Mouse (Mus musculus) kidney, embryonic 14.5 days (tissue): ENCODE measurements at regions not wholly inside any gene's neighbourhood (a gene's known extent, or its start where the extent isn't known, plus 50 kb on each side); places are given as distances from the start of the nearest gene placed in this dataset.

Experiments used
- ATAC-seq: fragments of 200-750 bp; cut with Nextera tagmentation; 2 replicates; pipeline ENCODE4 v1.8.0; 2017; ENCODE audit warnings: moderate number of reproducible peaks, mild to moderate bottlenecking, moderate TSS enrichment, moderate library complexity; ENCODE audit not compliant: low FRiP score, low TSS enrichment
- H3K27ac ChIP-seq: fragments of 300-500 bp; sonication (generic); 2 replicates; pipeline ENCODE4 v1.5.1; 2014; ENCODE audit warnings: low read depth, mild to moderate bottlenecking, low read length, moderate library complexity, mixed read lengths
- H3K27me3 ChIP-seq: fragments of 300-500 bp; sonication (generic); 2 replicates; pipeline ENCODE4 v1.6.1; 2014; ENCODE audit warnings: mild to moderate bottlenecking, low read length; ENCODE audit not compliant: control insufficient read depth, insufficient read depth
- H3K36me3 ChIP-seq: fragments of 300-500 bp; sonication (generic); 2 replicates; pipeline ENCODE4 v1.6.1; 2014; ENCODE audit warnings: low read length, mixed read lengths; ENCODE audit not compliant: control insufficient read depth, insufficient read depth
- H3K4me1 ChIP-seq: fragments of 300-500 bp; sonication (generic); 2 replicates; pipeline ENCODE4 v1.6.1; 2014; ENCODE audit warnings: low read length, mixed read lengths; ENCODE audit not compliant: control insufficient read depth, insufficient read depth
- H3K4me2 ChIP-seq: fragments of 300-500 bp; sonication (generic); replicated peaks from 2 replicates; pipeline ENCODE4 v1.6.1; 2014; ENCODE audit warnings: low read depth, mild to moderate bottlenecking, low read length
- H3K4me3 ChIP-seq: fragments of 300-500 bp; sonication (generic); 2 replicates; pipeline ENCODE4 v1.5.1; 2014; ENCODE audit warnings: mild to moderate bottlenecking, low read length
- H3K9ac ChIP-seq: fragments of 300-500 bp; sonication (generic); 2 replicates; pipeline ENCODE4 v1.6.1; 2014; ENCODE audit warnings: low read depth, mild to moderate bottlenecking, low read length, moderate library complexity
- H3K9me3 ChIP-seq: fragments of 300-500 bp; sonication (generic); 2 replicates; pipeline ENCODE4 v1.6.1; 2016; ENCODE audit warnings: low read length; ENCODE audit not compliant: control insufficient read depth
- WGBS: fragments of 180-500 bp; shearing (Covaris S2); extraction: QIAGEN DNeasy Blood & Tissue Kit; methylation state at CpG from one replicate; pipeline ENCODE4 v1.1.7; 2014; 5-methylcytosine and 5-hydroxymethylcytosine counted together

DNA sequence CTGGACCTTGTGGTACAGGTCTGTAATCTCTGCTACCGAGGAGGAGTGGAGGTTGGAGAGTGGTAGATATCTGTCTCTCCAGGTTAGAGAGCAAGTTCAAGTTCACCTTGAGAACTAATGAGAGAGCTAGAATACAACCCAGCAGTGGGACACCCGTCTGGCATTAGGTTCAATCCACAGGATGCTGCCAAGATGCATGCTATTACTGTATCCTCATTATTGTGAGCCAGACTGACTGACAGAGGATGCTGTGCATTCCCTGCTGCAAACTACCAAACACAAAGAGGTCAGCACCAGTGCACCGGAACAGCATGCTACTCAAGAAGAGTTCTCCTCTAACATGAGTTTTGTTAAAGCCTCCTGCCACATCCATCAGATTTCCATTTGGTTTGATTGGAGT is 253.6 kb upstream of the Tram1l1 start:
- no peak overlapping the region for H3K4me2 ChIP-seq
- H3K36me3 ChIP-seq = no peaks in the 10 kb centered on the region
- H3K4me3 ChIP-seq = no peak overlapping the region
- H3K4me1 ChIP-seq = no peaks in the 10 kb centered on the region
- H3K9me3 ChIP-seq = no peaks in the 10 kb centered on the region
- WGBS = 76% methylated on average over 3 of the region's 3 CpGs
- H3K27ac ChIP-seq = no peak overlapping the region
- no peaks in the 10 kb centered on the region for H3K27me3 ChIP-seq
- no peak for ATAC-seq
- no peak overlapping the region for H3K9ac ChIP-seq

DNA sequence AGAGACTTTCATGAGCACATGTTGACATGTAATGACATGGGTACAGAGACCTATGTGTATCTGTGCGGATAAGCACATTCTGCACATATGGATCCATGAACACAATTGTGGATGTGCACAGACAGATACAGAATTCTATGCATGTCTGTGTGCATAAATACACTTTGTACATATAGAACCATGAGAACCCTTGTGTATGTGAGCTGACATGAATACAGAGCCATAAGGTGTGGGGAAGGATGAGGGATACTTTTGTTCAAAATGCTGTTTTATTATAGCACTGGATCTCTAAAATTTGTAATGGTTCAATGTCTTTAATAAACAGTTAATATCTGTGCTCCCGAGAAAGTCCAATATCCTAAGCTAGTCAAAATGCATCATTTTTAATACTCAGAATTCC is 253.1 kb upstream of the Tram1l1 start:
- H3K27ac ChIP-seq = no peak overlapping the region
- no peaks in the 10 kb centered on the region for H3K27me3 ChIP-seq
- no peak overlapping the region for H3K4me3 ChIP-seq
- no peak for ATAC-seq
- H3K9ac ChIP-seq = no peak overlapping the region
- 93% methylated on average over 2 of the region's 2 CpGs for WGBS
- H3K4me2 ChIP-seq = no peak overlapping the region
- H3K4me1 ChIP-seq = no peaks in the 10 kb centered on the region
- H3K36me3 ChIP-seq = no peaks in the 10 kb centered on the region
- no peaks in the 10 kb centered on the region for H3K9me3 ChIP-seq

DNA sequence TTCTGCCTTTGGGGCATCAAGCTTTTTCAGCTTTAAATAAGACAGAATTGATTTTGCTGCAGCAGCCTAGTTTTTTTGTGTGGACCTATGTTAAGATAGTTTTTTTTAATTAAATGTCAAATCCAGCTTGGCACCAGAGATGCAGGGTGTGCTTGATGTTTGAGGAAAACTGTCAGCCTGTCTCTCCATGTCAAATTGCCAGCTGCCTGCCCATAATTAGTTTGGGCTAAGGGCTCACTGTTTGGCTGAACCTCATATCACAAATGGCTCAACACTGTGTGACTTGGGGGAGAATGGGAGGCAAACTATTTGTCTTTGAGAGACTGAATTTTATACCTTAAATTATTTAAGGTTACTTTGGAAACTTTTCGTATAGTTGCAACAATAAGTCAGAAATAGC is 252.7 kb upstream of the Tram1l1 start:
- Histone ChIP-seq H3K36me3 (no peaks in the 10 kb centered on the region), H3K4me1 (no peaks in the 10 kb centered on the region), H3K9ac (no peak overlapping the region), H3K9me3 (no peaks in the 10 kb centered on the region), H3K4me3 (no peak overlapping the region), H3K4me2 (no peak overlapping the region), H3K27ac (no peak overlapping the region), H3K27me3 (no peaks in the 10 kb centered on the region)
- WGBS = 88% methylated on average over 1 of the region's 1 CpGs
- ATAC-seq = no peak

DNA sequence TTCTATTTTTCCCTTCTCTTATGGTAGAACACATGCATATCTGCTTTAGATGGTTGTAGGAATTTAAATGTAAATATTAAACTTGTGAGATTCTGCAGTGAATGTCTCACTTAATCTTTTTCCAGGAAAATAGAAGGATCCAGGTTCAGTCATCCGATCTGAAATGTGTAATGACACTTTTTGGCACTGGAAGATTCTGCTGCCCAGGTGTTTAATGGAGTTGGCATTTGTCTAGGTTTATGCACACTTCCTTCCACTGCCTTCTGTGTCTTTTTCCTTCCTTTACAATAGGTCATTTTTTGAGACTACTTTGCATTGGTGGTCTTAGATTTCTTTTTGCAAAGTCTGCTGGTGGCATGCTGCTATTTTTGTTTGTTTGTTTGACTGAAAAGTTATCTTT is 251.5 kb upstream of the Tram1l1 start:
- Histone ChIP-seq H3K4me2 (no peak overlapping the region), H3K4me3 (no peak overlapping the region), H3K9me3 (no peaks in the 10 kb centered on the region), H3K36me3 (no peaks in the 10 kb centered on the region), H3K27ac (no peak overlapping the region), H3K9ac (no peak overlapping the region), H3K27me3 (no peaks in the 10 kb centered on the region), H3K4me1 (no peaks in the 10 kb centered on the region)
- 93% methylated on average over 1 of the region's 1 CpGs for WGBS
- ATAC-seq = no peak

DNA sequence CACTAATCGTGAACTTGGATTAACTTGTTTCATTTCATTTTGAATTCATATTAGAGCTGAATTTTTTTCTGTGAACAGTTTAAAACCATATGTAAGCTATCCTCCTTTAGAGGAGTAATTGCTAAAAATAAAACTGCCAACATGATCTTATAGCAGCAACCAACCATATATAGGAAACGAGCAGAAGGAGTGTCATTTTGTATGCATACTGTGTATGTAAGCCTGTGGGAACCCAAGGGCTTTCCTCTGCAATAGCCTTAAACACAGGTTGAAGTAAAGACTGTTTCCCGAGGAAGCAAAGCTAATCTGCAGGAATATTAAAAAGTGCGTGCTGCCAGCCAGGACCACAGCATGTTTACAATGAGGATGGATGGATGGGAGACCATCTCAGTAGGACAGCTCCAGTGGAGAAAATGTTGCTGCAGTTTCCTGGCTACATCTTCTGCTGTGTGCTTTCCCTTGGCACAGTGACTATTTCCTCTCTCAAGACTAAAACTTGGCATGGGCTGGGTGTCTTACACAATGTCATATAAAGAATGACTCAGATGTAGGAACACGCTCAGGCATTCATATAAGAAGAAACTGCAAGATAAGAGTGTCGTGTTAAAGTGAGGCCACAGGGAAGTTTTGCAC is 244.6 kb upstream of the Tram1l1 start:
- WGBS = 79% methylated on average over 6 of the region's 6 CpGs
- Histone ChIP-seq H3K9ac (no peak overlapping the region), H3K36me3 (no peaks in the 10 kb centered on the region), H3K4me1 (no peaks in the 10 kb centered on the region), H3K9me3 (no peaks in the 10 kb centered on the region), H3K4me2 (no peak overlapping the region), H3K4me3 (no peak overlapping the region), H3K27ac (no peak overlapping the region), H3K27me3 (no peaks in the 10 kb centered on the region)
- no peak for ATAC-seq

DNA sequence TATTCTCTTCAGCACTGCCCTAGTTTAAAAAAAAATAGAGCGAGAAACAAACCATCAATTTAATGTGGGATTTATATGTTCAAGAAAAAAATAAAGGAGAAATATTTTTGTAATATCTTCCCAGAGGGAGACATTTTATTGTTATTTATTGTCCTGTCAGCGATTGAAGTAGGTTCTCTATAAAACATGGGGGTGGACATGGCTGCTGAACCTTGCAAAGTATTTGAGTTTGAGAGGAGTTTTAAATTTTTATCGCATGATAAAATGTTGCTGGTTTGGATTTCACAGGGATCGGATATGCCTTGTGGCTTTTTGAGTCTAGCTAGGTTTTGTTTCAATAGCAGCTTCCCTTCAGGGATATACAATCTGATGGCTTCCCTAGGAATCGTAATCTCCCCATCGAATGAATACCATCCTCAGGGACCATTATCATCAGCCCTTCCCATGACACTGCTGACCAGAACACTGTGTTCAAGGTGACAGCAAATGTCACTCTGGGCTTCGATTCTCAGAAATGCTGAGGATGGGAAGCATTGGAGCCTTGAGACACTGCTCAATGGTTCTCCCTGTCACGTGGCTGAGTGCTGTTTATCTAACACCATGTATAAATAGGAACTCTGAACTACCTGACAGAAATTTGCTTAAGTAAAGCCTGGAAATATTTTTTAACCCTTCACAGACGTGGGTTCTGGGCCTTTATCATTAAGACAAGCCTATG is 228.1 kb upstream of the Tram1l1 start:
- Histone ChIP-seq H3K4me2 (no peak overlapping the region), H3K4me1 (0 out of 2 replicates have a peak, but pooled peaks cover 5% of the 10 kb centered on the region), H3K4me3 (no peak overlapping the region), H3K9me3 (no peaks in the 10 kb centered on the region), H3K27me3 (no peaks in the 10 kb centered on the region), H3K9ac (no peak overlapping the region), H3K27ac (peak overlapping the region; percentile 11; the same call in 1 of the 2 replicates), H3K36me3 (no peaks in the 10 kb centered on the region)
- ATAC-seq = peak; percentile 64; the same call in 1 of the 2 replicates
- 56% methylated on average over 9 of the region's 9 CpGs for WGBS

DNA sequence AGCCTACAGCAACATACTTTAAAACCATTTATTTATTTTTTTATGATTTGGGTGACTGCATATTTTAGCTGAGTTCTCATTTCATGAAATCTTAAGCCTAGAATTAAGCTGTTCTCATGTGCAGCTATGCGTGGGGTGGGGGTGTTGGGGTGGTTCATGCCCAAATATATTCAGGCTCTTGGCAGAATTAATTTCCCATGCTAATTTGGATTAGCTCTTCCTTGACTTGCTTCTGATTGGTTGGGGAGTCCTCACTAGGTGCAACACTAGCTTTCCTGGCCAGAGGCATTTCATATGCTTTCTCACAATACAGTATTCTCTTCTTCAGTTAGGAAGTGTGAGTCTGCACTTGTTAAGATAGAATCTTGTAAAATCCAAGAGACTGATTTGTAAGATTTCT is 206.7 kb upstream of the Tram1l1 start:
- H3K9ac ChIP-seq = no peak overlapping the region
- no peaks in the 10 kb centered on the region for H3K36me3 ChIP-seq
- 80% methylated on average over 1 of the region's 1 CpGs for WGBS
- H3K4me2 ChIP-seq = no peak overlapping the region
- H3K4me1 ChIP-seq = no peaks in the 10 kb centered on the region
- no peak for ATAC-seq
- no peak overlapping the region for H3K4me3 ChIP-seq
- H3K27me3 ChIP-seq = no peaks in the 10 kb centered on the region
- no peak overlapping the region for H3K27ac ChIP-seq
- no peaks in the 10 kb centered on the region for H3K9me3 ChIP-seq

DNA sequence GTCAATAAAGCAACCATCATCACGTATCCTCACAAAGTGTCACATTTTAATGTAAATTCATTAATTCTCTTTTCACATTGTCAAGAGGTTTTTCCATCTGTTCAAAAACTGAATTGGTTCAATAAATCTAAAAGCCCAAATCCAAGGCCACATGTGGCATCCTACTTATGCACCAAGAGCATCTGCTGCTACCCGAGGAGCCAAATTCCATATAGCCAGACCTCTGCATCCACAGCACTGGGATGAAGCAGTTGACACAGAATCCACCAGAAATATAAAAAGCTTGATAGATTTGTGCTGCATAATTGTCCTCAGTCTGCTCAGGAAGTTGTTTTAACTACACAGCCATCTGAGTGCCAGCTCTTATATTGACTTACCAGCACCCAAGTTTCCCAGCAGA is 164.4 kb upstream of the Tram1l1 start:
- 87% methylated on average over 2 of the region's 2 CpGs for WGBS
- Histone ChIP-seq H3K27ac (no peak overlapping the region), H3K4me3 (no peak overlapping the region)

DNA sequence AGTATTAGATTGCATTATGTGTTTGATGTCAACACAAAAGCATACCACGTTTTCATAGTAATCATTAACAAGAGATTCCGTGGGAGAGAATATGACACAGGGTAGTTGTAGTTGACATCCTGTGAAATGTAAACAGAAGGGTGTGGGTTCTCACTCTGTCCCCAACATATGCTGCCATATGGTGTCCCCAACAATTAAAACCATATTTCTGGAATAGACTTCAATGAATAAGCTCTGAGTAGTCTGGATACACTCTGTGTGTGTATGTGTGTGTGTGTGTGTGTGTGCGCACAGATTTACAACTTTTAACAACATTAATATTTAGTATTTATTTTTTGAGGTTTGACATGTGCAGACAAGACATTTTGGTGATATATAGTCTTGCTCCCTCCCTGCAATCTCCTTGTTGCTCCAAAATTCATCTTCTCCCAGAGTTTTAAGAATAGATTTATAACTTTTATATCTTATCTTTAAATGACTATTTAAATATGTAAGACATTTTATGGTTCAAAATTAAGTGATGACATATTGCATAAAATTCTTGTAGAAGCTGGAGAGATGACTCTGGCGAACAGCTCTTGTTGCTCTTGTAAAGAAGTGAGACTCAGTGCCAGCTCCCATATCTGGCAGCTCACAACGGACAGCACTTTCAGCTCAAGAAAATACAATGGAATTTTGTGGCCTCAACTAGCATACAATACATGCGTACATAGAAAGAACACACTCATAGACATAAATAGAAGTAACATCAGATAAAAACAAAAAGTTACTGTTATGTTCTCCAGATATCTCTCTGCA is 162.6 kb upstream of the Tram1l1 start:
- H3K4me2 ChIP-seq = no peak overlapping the region
- no peak for ATAC-seq
- H3K4me1 ChIP-seq = no peaks in the 10 kb centered on the region
- no peak overlapping the region for H3K9ac ChIP-seq
- no peaks in the 10 kb centered on the region for H3K27me3 ChIP-seq
- no peak overlapping the region for H3K4me3 ChIP-seq
- no peaks in the 10 kb centered on the region for H3K36me3 ChIP-seq
- no peak overlapping the region for H3K27ac ChIP-seq
- 70% methylated on average over 6 of the region's 6 CpGs for WGBS
- H3K9me3 ChIP-seq = no peaks in the 10 kb centered on the region

More for the DNA sequence above, 164.4 kb upstream of the Tram1l1 start:
- Histone ChIP-seq H3K27me3 (no peaks in the 10 kb centered on the region), H3K9me3 (no peaks in the 10 kb centered on the region), H3K36me3 (no peaks in the 10 kb centered on the region), H3K4me2 (no peak overlapping the region), H3K9ac (no peak overlapping the region), H3K4me1 (no peaks in the 10 kb centered on the region)
- ATAC-seq = no peak
